Mouse (Mus musculus) CH12.LX (cell line): ENCODE measurements at regions not wholly inside any gene's neighbourhood (a gene's known extent, or its start where the extent isn't known, plus 50 kb on each side); places are given as distances from the start of the nearest gene placed in this dataset.
"Not testable (repeated sequence)": the region's sequence is repeated elsewhere in the genome, so short reads cannot be mapped to it uniquely, and the experiment has no call there.

Experiments
- DNase-seq: peaks from one replicate; pipeline ENCODE4 v3.0.0-alpha.2; 2013; ENCODE audit errors: extremely low read depth
- H3K27ac ChIP-seq: 2 replicates; pipeline ENCODE4 v1.5.1; 2012; ENCODE audit warnings: low read depth, mild to moderate bottlenecking, control low read depth, moderate library complexity; ENCODE audit not compliant: insufficient read depth
- H3K27me3 ChIP-seq: replicated peaks from 2 replicates; pipeline ENCODE3; 2012; ENCODE audit warnings: inconsistent platforms
- H3K36me3 ChIP-seq, 2 experiments: replicated peaks in 1 of 2; 2 replicates each; pipeline versions ENCODE3 to v1.6.1; 2012; ENCODE audit warnings: inconsistent platforms in 1 of 2, low read length in 1 of 2, mild to moderate bottlenecking in 1 of 2, mixed read lengths in 1 of 2, moderate library complexity in 1 of 2; ENCODE audit not compliant: control insufficient read depth in 1 of 2, insufficient read depth in 1 of 2
- H3K4me1 ChIP-seq, 2 experiments: 2 replicates each; pipeline ENCODE4 v1.6.1; 2012; ENCODE audit warnings: inconsistent platforms in 1 of 2, moderate library complexity in 1 of 2; ENCODE audit not compliant: insufficient read depth in 2 of 2, control insufficient read depth in 1 of 2
- H3K4me2 ChIP-seq: 2 replicates; pipeline ENCODE4 v1.6.1; 2012; ENCODE audit warnings: low read depth, mild to moderate bottlenecking, control low read depth; ENCODE audit not compliant: poor library complexity, insufficient read depth, severe bottlenecking
- H3K4me3 ChIP-seq, 3 experiments: fragments of 150-350 bp in 1 of 3; sonication (generic) in 1 of 3; replicated peaks in 1 of 3; 2 replicates each; pipeline versions ENCODE3 to v1.5.1; 2011 to 2012; ENCODE audit warnings: low read depth in 2 of 3, low read length in 2 of 3, mild to moderate bottlenecking in 2 of 3, moderate library complexity in 2 of 3, control low read depth in 1 of 3, improper control_type of control experiment in 1 of 3, inconsistent platforms in 1 of 3, mixed read lengths in 1 of 3; ENCODE audit not compliant: poor library complexity in 1 of 3
- H3K79me2 ChIP-seq: replicated peaks from 2 replicates; pipeline ENCODE4 v1.6.1; 2012; ENCODE audit warnings: mild to moderate bottlenecking, moderate library complexity; ENCODE audit not compliant: control insufficient read depth, poor library complexity, insufficient read depth, severe bottlenecking; ENCODE audit errors: extremely low read depth
- H3K9ac ChIP-seq: 2 replicates; pipeline ENCODE4 v1.6.1; 2012; ENCODE audit warnings: low read depth, mild to moderate bottlenecking, control low read depth, moderate library complexity; ENCODE audit not compliant: insufficient read depth
- H3K9me3 ChIP-seq: replicated peaks from 2 replicates; pipeline ENCODE3; 2012; ENCODE audit warnings: low read length, inconsistent platforms, mixed read lengths
- CHD1 ChIP-seq: IDR thresholded peaks from 2 replicates; pipeline ENCODE4 v1.6.1; 2012; ENCODE audit warnings: low read depth, low read length, improper control_type of control experiment, inconsistent platforms
- CHD2 ChIP-seq: IDR thresholded peaks from 2 replicates; pipeline ENCODE4 v1.6.1; 2011; ENCODE audit warnings: low read length, improper control_type of control experiment
- CTCF ChIP-seq, 2 experiments: IDR thresholded peaks in 1 of 2; conservative IDR thresholded peaks in 1 of 2; 2 replicates each; pipeline ENCODE4 v1.5.1; 2011 to 2012; ENCODE audit warnings: low read depth in 2 of 2, low read length in 2 of 2, improper control_type of control experiment in 1 of 2, inconsistent platforms in 1 of 2, mild to moderate bottlenecking in 1 of 2, moderate library complexity in 1 of 2
- E2F4 ChIP-seq: IDR thresholded peaks from 2 replicates; pipeline ENCODE4 v1.6.1; 2011; ENCODE audit warnings: low read depth, low read length, improper control_type of control experiment; ENCODE audit not compliant: insufficient replicate concordance
- ETS1 ChIP-seq: conservative IDR thresholded peaks from 2 replicates; pipeline ENCODE4 v1.6.1; 2012; ENCODE audit warnings: low read depth, mild to moderate bottlenecking, inconsistent platforms, low read length, improper control_type of control experiment, moderate library complexity
- HCFC1 ChIP-seq: IDR thresholded peaks from 2 replicates; pipeline ENCODE4 v1.6.1; 2012; ENCODE audit warnings: low read depth, mild to moderate bottlenecking, inconsistent platforms, low read length, improper control_type of control experiment
- IRF4 ChIP-seq: IDR thresholded peaks from 2 replicates; pipeline ENCODE4 v1.6.1; 2014; ENCODE audit warnings: low read depth, mild to moderate bottlenecking, inconsistent platforms, low read length, improper control_type of control experiment
- KAT2A ChIP-seq: IDR thresholded peaks from 2 replicates; pipeline ENCODE4 v1.6.1; 2012; ENCODE audit warnings: low read length, improper control_type of control experiment, inconsistent platforms; ENCODE audit not compliant: insufficient replicate concordance
- MAZ ChIP-seq: IDR thresholded peaks from 2 replicates; pipeline ENCODE4 v1.6.1; 2012; ENCODE audit warnings: low read depth, mild to moderate bottlenecking, inconsistent platforms, low read length, improper control_type of control experiment, moderate library complexity
- MEF2A ChIP-seq: IDR thresholded peaks from 2 replicates; pipeline ENCODE4 v1.6.1; 2014; ENCODE audit warnings: low read depth, mild to moderate bottlenecking, inconsistent platforms, low read length, improper control_type of control experiment, borderline replicate concordance
- MYC ChIP-seq: IDR thresholded peaks from 2 replicates; pipeline ENCODE4 v1.6.1; 2011; ENCODE audit warnings: low read depth, mild to moderate bottlenecking, improper control_type of control experiment, low read length
- RCOR1 ChIP-seq: conservative IDR thresholded peaks from 2 replicates; pipeline ENCODE4 v1.6.1; 2012; ENCODE audit warnings: low read depth, mild to moderate bottlenecking, inconsistent platforms, low read length, improper control_type of control experiment
- SIN3A ChIP-seq: IDR thresholded peaks from 2 replicates; pipeline ENCODE4 v1.6.1; 2012; ENCODE audit warnings: low read length, improper control_type of control experiment, inconsistent platforms
- SMC3 ChIP-seq: IDR thresholded peaks from 2 replicates; pipeline ENCODE4 v1.6.1; 2011; ENCODE audit warnings: low read depth, low read length, improper control_type of control experiment
- USF1 ChIP-seq: IDR thresholded peaks from 2 replicates; pipeline ENCODE4 v1.6.1; 2014; ENCODE audit warnings: low read depth, mild to moderate bottlenecking, inconsistent platforms, low read length, improper control_type of control experiment
- USF2 ChIP-seq: conservative IDR thresholded peaks from 2 replicates; pipeline ENCODE4 v1.6.1; 2011; ENCODE audit warnings: low read depth, low read length, improper control_type of control experiment
- ZC3H11A ChIP-seq: IDR thresholded peaks from 2 replicates; pipeline ENCODE4 v1.6.1; 2012; ENCODE audit warnings: low read depth, mild to moderate bottlenecking, inconsistent platforms, low read length, improper control_type of control experiment
- ZNF384 ChIP-seq: IDR thresholded peaks from 2 replicates; pipeline ENCODE4 v1.6.1; 2012; ENCODE audit warnings: low read depth, low read length, improper control_type of control experiment, inconsistent platforms
- dilution Hi-C: fragments of 300-500 bp; cut with MboI; formaldehyde crosslinking; loops from 2 replicates; pipeline ENCODE4 v1.14.3; 2020; ENCODE audit warnings: low sequenced_read_pairs; ENCODE audit not compliant: extremely low pct_unique_long_range_greater_than_20kb, extremely low pct_ligation_motif_present
- in situ Hi-C: fragments of 300-500 bp; cut with MboI; formaldehyde crosslinking; loops from 3 replicates; pipeline ENCODE4 v1.14.3; 2019; ENCODE audit warnings: low sequenced_read_pairs, low pct_ligation_motif_present, low pct_unique_long_range_greater_than_20kb, mixed read lengths

GRCm38 (mm10) chr4:4629251-4629650, 163.9 kb downstream of the Impad1 start:
- Histone ChIP-seq H3K4me3 (no peak overlapping the region), H3K27ac (no peak overlapping the region), H3K4me1 (no peaks in the 10 kb centered on the region), H3K79me2 (no peaks in the 10 kb centered on the region), H3K4me2 (no peak overlapping the region), H3K36me3 (no peaks in the 10 kb centered on the region), H3K9me3 (no peaks in the 10 kb centered on the region), H3K9ac (no peak overlapping the region), H3K27me3 (no peaks in the 10 kb centered on the region)
- TF ChIP-seq CTCF (conservative IDR thresholded peaks at IDR 0.05 in 1 of 2, IDR thresholded peaks at IDR 0.05 in 1 of 2; ENCODE audit: low read depth in 2 of 2, low read length in 2 of 2), result no peak
- no peak for TF ChIP-seq MAZ
- TF ChIP-seq RCOR1, result no peak
- TF ChIP-seq ETS1, result no peak
- no peak for TF ChIP-seq SMC3
- TF ChIP-seq MEF2A, result no peak
- TF ChIP-seq ZNF384, result no peak
- TF ChIP-seq USF2, result no peak
- in situ Hi-C loops (no loop called here), dilution Hi-C loops (no loop called here)
- DNase-seq, result no peak

GRCm38 (mm10) chr4:4623840-4624239, 169.3 kb downstream of the Impad1 start:
- H3K4me2 ChIP-seq, result no peak overlapping the region
- H3K4me1 ChIP-seq, result no peaks in the 10 kb centered on the region
- dilution Hi-C loops, result no loop called here
- no peak overlapping the region for H3K9ac ChIP-seq
- no peaks in the 10 kb centered on the region for H3K36me3 ChIP-seq
- in situ Hi-C loops, result no loop called here
- H3K27me3 ChIP-seq, result no peaks in the 10 kb centered on the region
- no peaks in the 10 kb centered on the region for H3K79me2 ChIP-seq
- TF ChIP-seq HCFC1, result no peak
- no peak for TF ChIP-seq CHD1
- TF ChIP-seq SMC3, result no peak
- no peak for TF ChIP-seq USF2
- TF ChIP-seq USF1, result no peak
- no peak for TF ChIP-seq IRF4
- TF ChIP-seq MYC, result no peak
- TF ChIP-seq SIN3A, result no peak
- no peak for TF ChIP-seq E2F4
- TF ChIP-seq KAT2A, result no peak
- no peak for TF ChIP-seq MAZ
- no peak for TF ChIP-seq CHD2
- no peak for TF ChIP-seq ZC3H11A
- no peak for DNase-seq
- no peak overlapping the region for H3K4me3 ChIP-seq
- no peaks in the 10 kb centered on the region for H3K9me3 ChIP-seq
- no peak overlapping the region for H3K27ac ChIP-seq

GRCm38 (mm10) chr4:4620135-4620534, 173.0 kb downstream of the Impad1 start:
- H3K79me2 ChIP-seq, DNase-seq, H3K9me3 ChIP-seq, H3K36me3 ChIP-seq, H3K27ac ChIP-seq, in situ Hi-C loops, H3K4me2 ChIP-seq, H3K27me3 ChIP-seq, dilution Hi-C loops, H3K4me3 ChIP-seq, H3K9ac ChIP-seq, H3K4me1 ChIP-seq: not testable (repeated sequence)
